Mouse (Mus musculus) lung, embryonic 16.5 days (tissue): Measurements from ENCODE around the gene Fam83f. TPM values are rescaled to one million over a fixed set of nuclear protein-coding genes. Genes with fewer than 3 reads are reported as not detected.

Experiments
- ATAC-seq: fragments of 200-750 bp; cut with Nextera tagmentation; 2 replicates; pipeline ENCODE4 v1.8.0; 2017; ENCODE audit warnings: low read depth, mild to moderate bottlenecking, moderate library complexity
- H3K27ac ChIP-seq: fragments of 300-500 bp; sonication (generic); 2 replicates; pipeline ENCODE4 v1.5.1; 2014; ENCODE audit warnings: mild to moderate bottlenecking, control low read depth, low read length
- H3K27me3 ChIP-seq: fragments of 300-500 bp; sonication (generic); 2 replicates; pipeline ENCODE4 v1.6.1; 2014; ENCODE audit warnings: low read depth, low read length, mixed read lengths; ENCODE audit not compliant: control insufficient read depth, insufficient read depth
- H3K36me3 ChIP-seq: fragments of 300-500 bp; sonication (generic); 2 replicates; pipeline ENCODE4 v1.6.1; 2014; ENCODE audit warnings: low read length; ENCODE audit not compliant: control insufficient read depth, insufficient read depth
- H3K4me1 ChIP-seq: fragments of 300-500 bp; sonication (generic); replicated peaks from 2 replicates; pipeline ENCODE4 v1.6.1; 2014; ENCODE audit warnings: low read length, mixed read lengths; ENCODE audit not compliant: control insufficient read depth, insufficient read depth
- H3K4me2 ChIP-seq: fragments of 300-500 bp; sonication (generic); 2 replicates; pipeline ENCODE4 v1.6.1; 2014; ENCODE audit warnings: low read depth, low read length, control low read depth
- H3K4me3 ChIP-seq: fragments of 300-500 bp; sonication (generic); 2 replicates; pipeline ENCODE4 v1.5.1; 2014; ENCODE audit warnings: mild to moderate bottlenecking, low read length, control low read depth
- H3K9ac ChIP-seq: fragments of 300-500 bp; sonication (generic); 2 replicates; pipeline ENCODE4 v1.6.1; 2014; ENCODE audit warnings: low read length, control low read depth
- H3K9me3 ChIP-seq: fragments of 300-500 bp; sonication (generic); 2 replicates; pipeline ENCODE4 v1.6.1; 2016; ENCODE audit warnings: low read length; ENCODE audit not compliant: control insufficient read depth
- WGBS: fragments of 180-500 bp; shearing (Covaris S2); extraction: QIAGEN DNeasy Blood & Tissue Kit; methylation state at CpG from one replicate; pipeline ENCODE4 v1.1.7; 2014; 5-methylcytosine and 5-hydroxymethylcytosine counted together
- polyA plus RNA-seq: library from polyadenylated mRNA; unstranded; fragments of >200 nt; fragmentation: Nextera tagmentation; extraction: Ambion mirVana; gene quantifications from 2 replicates; pipeline ENCODE4 v1.2.1, GENCODE M21; 2015

Gene Fam83f
- polyA plus RNA-seq, 1 experiment from 2014 or later, result 1.3 TPM

- H3K27ac ChIP-seq, result peak overlapping the region; percentile 87
- peak overlapping the region; percentile 47 for H3K4me2 ChIP-seq
- H3K36me3 ChIP-seq, result no peaks in the 10 kb centered on the region
- peak overlapping the region; percentile 98 for H3K4me3 ChIP-seq
- WGBS, result 11% methylated on average over 5 of the region's 5 CpGs
- H3K9me3 ChIP-seq, result no peaks in the 10 kb centered on the region
- H3K27me3 ChIP-seq, result no peaks in the 10 kb centered on the region
- ATAC-seq, result no peak
- no peak overlapping the region for H3K9ac ChIP-seq
- peaks cover 36% of the 10 kb centered on the region for H3K4me1 ChIP-seq
Measured at GRCm38 (mm10) chr15:80710257-80710607, 38.6 kb downstream of the Fam83f start.

DNA sequence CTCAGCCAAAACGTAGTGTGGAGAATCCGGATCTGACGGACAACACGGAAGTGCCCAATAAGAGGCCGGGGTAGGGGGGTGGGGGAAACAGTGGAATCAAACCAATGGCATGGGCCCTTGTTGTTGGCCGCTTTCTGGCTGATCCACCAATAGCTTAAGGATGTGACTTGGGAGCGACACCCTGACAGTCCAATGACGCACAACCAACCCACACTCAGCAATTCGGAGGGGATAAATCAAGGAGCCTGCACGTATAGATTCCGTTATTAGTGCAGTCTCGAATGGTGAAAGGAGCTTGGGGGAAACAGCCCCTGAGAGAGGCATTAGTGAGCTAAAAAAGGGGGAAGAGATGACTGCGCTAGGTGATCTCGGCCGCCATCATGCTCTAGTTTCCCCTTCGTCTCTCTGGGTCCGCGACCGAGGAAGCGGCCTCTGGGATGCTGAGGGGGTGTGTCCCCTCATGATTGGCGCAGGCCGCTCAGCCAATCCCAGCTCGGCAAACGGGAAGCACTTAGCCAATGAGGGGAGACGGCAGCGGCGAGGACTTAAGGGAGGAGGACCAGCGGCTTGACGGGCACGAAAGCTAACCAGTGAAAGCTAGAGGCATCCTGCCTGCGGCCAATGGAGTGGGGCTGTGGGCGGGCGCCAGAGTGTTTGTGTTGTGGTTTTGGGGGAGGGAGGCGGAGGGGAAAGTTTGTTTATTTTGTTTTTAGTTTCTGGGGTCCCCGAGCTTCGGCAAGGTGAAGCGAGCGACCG lies 39.1 kb downstream of the Fam83f start, which contains the start of gene Tnrc6b:
Gene Tnrc6b, plus strand, starts transcription at position 706 of the 756 bp plus-strand sequence.
- Histone ChIP-seq H3K27ac (peak within 1 kb of the TSS; percentile 88), H3K36me3 (no peaks in the 10 kb centered on the region), H3K9me3 (no peaks in the 10 kb centered on the region), H3K4me2 (peak within 1 kb of the TSS; percentile 96), H3K9ac (peak within 1 kb of the TSS; percentile 88), H3K4me1 (peaks cover 33% of the 10 kb centered on the region), H3K4me3 (peak within 1 kb of the TSS; percentile 98), H3K27me3 (no peaks in the 10 kb centered on the region)
- ATAC-seq, result peak; percentile 93
- under 1% methylated on average over 39 of the region's 39 CpGs for WGBS

- under 1% methylated on average over 77 of the region's 106 CpGs for WGBS
- peaks cover 25% of the 10 kb centered on the region for H3K4me1 ChIP-seq
- H3K9ac ChIP-seq, result peak overlapping the region; percentile 88
- peak overlapping the region; percentile 88 for H3K27ac ChIP-seq
- H3K36me3 ChIP-seq, result no peaks in the 10 kb centered on the region
- peak; percentile 6; the same call in 1 of the 2 replicates for ATAC-seq
- H3K4me3 ChIP-seq, result peak overlapping the region; percentile 98
- H3K4me2 ChIP-seq, result peak overlapping the region; percentile 96
- no peaks in the 10 kb centered on the region for H3K9me3 ChIP-seq
- H3K27me3 ChIP-seq, result no peaks in the 10 kb centered on the region
Measured at GRCm38 (mm10) chr15:80711401-80712151, 39.9 kb downstream of the Fam83f start.

GRCm38 (mm10) chr15:80714299-80714698 lies 42.7 kb downstream of the Fam83f start:
- no peak overlapping the region for H3K4me3 ChIP-seq
- H3K9ac ChIP-seq, result no peak overlapping the region
- no peak overlapping the region for H3K4me2 ChIP-seq
- no peaks in the 10 kb centered on the region for H3K9me3 ChIP-seq
- WGBS, result 67% methylated on average over 4 of the region's 4 CpGs
- peaks cover 14% of the 10 kb centered on the region for H3K4me1 ChIP-seq
- ATAC-seq, result no peak
- H3K27me3 ChIP-seq, result no peaks in the 10 kb centered on the region
- H3K27ac ChIP-seq, result no peak overlapping the region
- no peaks in the 10 kb centered on the region for H3K36me3 ChIP-seq

DNA sequence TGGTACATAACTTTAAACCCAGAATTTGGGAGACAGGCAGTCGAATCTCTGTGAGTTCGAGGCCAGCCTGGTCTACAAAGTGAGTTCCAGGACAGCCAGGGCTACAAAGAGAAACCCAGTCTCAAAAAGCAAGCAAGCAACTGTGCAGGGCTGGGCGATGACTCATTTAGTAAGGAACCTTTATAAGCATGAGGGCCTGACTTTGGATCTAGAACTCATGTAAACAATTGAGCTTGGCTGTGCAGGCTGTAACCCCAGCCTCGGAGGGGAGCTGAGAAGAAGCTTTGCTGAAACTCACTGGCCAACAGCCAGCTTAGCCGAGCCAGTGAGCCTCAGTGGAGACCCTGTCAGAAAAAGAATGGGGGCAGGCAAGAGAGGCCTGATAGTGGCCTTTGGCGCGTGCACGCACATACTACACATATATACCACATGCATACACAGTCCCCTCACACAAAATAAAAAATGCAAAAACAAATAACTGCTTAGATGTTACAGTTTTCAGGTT lies 45.0 kb downstream of the Fam83f start:
- Histone ChIP-seq H3K4me1 (peaks cover 8% of the 10 kb centered on the region), H3K27ac (no peak overlapping the region), H3K4me3 (no peak overlapping the region), H3K9ac (no peak overlapping the region), H3K9me3 (no peaks in the 10 kb centered on the region), H3K4me2 (no peak overlapping the region), H3K36me3 (no peaks in the 10 kb centered on the region), H3K27me3 (no peaks in the 10 kb centered on the region)
- ATAC-seq, result peak; percentile 16; the same call in 1 of the 2 replicates
- WGBS, result 67% methylated on average over 8 of the region's 8 CpGs

DNA sequence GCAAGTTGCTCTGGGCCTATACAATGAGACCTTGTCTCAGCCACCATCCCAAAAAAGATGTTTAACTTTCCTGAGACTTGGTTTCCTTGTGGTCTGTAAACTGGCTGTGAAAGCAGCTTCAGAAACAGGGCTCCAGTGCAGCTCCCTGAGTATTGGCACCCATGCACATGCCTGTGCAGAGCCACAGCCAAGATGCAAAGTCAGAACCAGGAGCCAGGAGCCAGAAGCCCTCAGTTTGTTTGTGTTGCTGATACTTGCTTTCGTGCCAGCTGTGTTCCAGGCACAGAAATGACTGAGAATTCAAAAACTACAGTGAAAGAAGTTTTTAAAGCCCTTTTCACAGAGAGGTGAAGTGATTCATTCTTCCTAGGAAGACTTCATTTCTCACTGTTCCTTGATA lies 45.8 kb downstream of the Fam83f start:
- Histone ChIP-seq H3K36me3 (no peaks in the 10 kb centered on the region), H3K27ac (peak overlapping the region; percentile 12; the same call in 1 of the 2 replicates), H3K9ac (no peak overlapping the region), H3K4me2 (no peak overlapping the region), H3K27me3 (no peaks in the 10 kb centered on the region), H3K4me3 (no peak overlapping the region), H3K4me1 (peaks cover 3% of the 10 kb centered on the region), H3K9me3 (no peaks in the 10 kb centered on the region)
- peak; percentile 57; the same call in 1 of the 2 replicates for ATAC-seq
- WGBS, result 30% methylated on average over 1 of the region's 1 CpGs

GRCm38 (mm10) chr15:80720249-80720648 lies 48.6 kb downstream of the Fam83f start:
- WGBS, result 45% methylated on average over 5 of the region's 5 CpGs
- no peak overlapping the region for H3K9ac ChIP-seq
- ATAC-seq, result no peak
- H3K4me2 ChIP-seq, result no peak overlapping the region
- H3K27ac ChIP-seq, result no peak overlapping the region
- no peak overlapping the region for H3K4me3 ChIP-seq
- no peaks in the 10 kb centered on the region for H3K9me3 ChIP-seq
- no peaks in the 10 kb centered on the region for H3K27me3 ChIP-seq
- H3K4me1 ChIP-seq, result peaks cover 6% of the 10 kb centered on the region
- no peaks in the 10 kb centered on the region for H3K36me3 ChIP-seq

GRCm38 (mm10) chr15:80721861-80722260 lies 50.2 kb downstream of the Fam83f start:
- Histone ChIP-seq H3K36me3 (no peaks in the 10 kb centered on the region), H3K4me3 (no peak overlapping the region), H3K9ac (no peak overlapping the region), H3K27ac (no peak overlapping the region), H3K4me2 (no peak overlapping the region), H3K4me1 (peaks cover 6% of the 10 kb centered on the region), H3K27me3 (no peaks in the 10 kb centered on the region), H3K9me3 (no peaks in the 10 kb centered on the region)
- WGBS, result 67% methylated on average over 6 of the region's 6 CpGs
- ATAC-seq, result no peak

- no peak overlapping the region for H3K4me2 ChIP-seq
- H3K36me3 ChIP-seq, result no peaks in the 10 kb centered on the region
- H3K9ac ChIP-seq, result no peak overlapping the region
- H3K27me3 ChIP-seq, result no peaks in the 10 kb centered on the region
- no peak overlapping the region for H3K27ac ChIP-seq
- H3K9me3 ChIP-seq, result no peaks in the 10 kb centered on the region
- 43% methylated on average over 3 of the region's 3 CpGs for WGBS
- ATAC-seq, result no peak
- H3K4me1 ChIP-seq, result peaks cover 5% of the 10 kb centered on the region
- H3K4me3 ChIP-seq, result no peak overlapping the region
Measured at GRCm38 (mm10) chr15:80722366-80722765, 50.7 kb downstream of the Fam83f start.
